Mouse (Mus musculus): ENCODE results near the gene Lrrc20. TPM values are rescaled to one million over a fixed set of nuclear protein-coding genes. Genes with fewer than 3 reads are reported as not detected.
A peak's percentile ranks its signal among the peaks of the same experiment; 100 is the strongest.

Gene Lrrc20
- polyA plus RNA-seq, 1 experiment from 2014 or later: 9.7 TPM

DNA sequence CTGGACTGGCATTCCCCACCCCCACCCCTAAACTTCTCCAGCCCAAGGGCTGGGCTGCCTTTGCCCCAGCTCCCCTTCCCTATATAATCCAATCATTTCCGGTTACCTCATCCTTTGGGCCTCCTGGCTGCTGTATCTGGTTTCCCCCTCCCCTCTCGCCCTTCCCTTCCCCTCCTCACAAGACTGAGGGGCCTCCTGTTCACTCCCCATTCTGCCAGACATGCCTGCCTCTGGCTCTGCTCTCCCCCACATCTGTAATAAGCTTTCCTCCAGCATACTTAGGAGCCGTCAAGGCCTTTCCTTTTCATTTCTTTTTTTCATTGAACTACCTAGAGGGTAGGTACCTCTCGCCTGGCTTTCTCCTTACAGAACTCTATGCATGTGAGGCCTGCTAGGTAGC, 19.9 kb downstream of the Lrrc20 start:
- H3K4me2 ChIP-seq (ENCODE audit: low read depth, low read length): no peak overlapping the region
- DNase-seq (ENCODE audit: low spot score): peak; percentile 57
- peak; percentile 41; the same call in 1 of the 2 replicates for ATAC-seq (ENCODE audit: low read depth)
- H3K9me3 ChIP-seq (ENCODE audit: control insufficient read depth, low read length): no peaks in the 10 kb centered on the region
- peak overlapping the region; percentile 73 for H3K27ac ChIP-seq (replicated peaks; ENCODE audit: low read depth, low read length)
- WGBS: 26% methylated on average over 4 of the region's 4 CpGs
- peaks cover 21% of the 10 kb centered on the region for H3K4me1 ChIP-seq (ENCODE audit: control insufficient read depth, insufficient read depth, low read length)
- no peaks in the 10 kb centered on the region for H3K27me3 ChIP-seq (replicated peaks; ENCODE audit: control insufficient read depth, insufficient read depth, low read length)
- H3K4me3 ChIP-seq (ENCODE audit: low read depth, low read length): no peak overlapping the region
- H3K36me3 ChIP-seq (ENCODE audit: control insufficient read depth, insufficient read depth, low read length): no peaks in the 10 kb centered on the region
- 0 out of 2 replicates have a peak overlapping the region, but pooled peaks have one; percentile 31 for H3K9ac ChIP-seq (ENCODE audit: low read depth, low read length)

DNA sequence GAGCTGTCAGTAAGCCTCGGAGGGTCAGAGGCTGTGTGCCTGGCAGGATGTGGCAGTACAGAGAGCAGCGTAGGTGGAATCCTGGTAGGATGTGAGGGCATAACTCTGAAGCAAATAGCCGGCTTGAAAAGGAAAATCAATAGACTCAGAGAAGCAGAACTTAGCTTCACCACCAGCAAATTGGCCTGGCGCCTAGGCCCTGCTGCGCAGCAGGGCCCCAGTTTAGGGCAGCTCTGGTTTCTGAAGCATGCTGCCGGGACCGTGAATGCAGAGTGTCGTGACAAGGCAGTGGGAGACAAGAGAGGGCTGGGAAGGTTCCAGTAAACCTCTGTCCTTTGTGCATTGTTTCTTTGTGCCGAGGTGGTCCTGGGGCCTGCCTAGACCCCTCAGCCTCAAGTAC, 20.6 kb downstream of the Lrrc20 start:
- 0 out of 2 replicates have a peak overlapping the region, but pooled peaks have one; percentile 31 for H3K9ac ChIP-seq (ENCODE audit: low read depth, low read length)
- peak; percentile 67 for DNase-seq (ENCODE audit: low spot score)

DNA sequence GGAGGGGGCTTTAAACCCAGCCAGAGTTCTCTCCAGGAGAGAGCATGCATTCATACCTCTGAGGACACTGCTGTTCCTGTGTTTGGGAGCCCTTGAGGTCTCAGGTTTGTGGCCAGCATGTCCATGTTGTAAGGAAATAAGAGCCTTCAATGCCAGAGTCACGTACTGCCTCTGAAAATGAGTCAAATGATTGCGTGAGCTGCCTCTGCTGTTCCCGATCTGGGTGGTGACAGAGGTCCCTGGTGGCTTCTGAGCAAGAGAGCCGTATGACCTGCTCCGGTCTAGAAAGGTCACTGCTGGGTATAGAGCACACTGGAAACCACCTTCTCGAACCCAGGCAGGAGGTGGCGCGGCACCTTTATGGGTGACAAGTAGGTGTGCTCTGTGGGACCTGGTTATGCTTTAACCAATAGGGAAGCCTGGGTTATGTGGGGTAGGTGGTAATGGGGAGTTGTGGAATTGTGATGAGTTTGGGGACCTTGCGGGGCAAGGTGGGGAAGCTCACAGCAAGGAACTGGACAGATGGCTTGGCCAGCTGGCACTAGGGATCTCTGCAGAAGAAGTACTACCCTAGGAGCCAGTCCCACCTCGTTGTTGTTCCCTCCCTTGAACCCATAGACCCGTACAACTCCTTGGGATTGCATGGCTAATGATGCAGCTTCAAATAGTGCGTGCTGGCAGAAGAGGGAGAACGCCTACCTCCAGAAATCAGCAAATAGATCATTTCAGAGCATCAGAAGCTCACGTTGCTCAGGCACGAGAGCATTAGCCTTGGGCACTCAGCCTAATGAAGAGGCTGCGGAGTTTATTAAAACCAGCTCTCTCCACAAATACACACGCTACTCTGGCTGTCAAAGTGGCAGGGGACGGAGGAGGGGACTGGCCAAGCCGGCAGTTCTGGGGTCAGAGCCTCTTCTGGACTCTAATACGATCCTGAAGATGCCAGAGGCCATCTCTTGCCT, 24.2 kb downstream of the Lrrc20 start:
- H3K36me3 ChIP-seq (ENCODE audit: control insufficient read depth, insufficient read depth, low read length): no peaks in the 10 kb centered on the region
- H3K27ac ChIP-seq (replicated peaks; ENCODE audit: low read depth, low read length): no peak overlapping the region
- H3K9me3 ChIP-seq (ENCODE audit: control insufficient read depth, low read length): no peaks in the 10 kb centered on the region
- no peak overlapping the region for H3K4me2 ChIP-seq (ENCODE audit: low read depth, low read length)
- H3K9ac ChIP-seq (ENCODE audit: low read depth, low read length): no peak overlapping the region
- 61% methylated on average over 20 of the region's 20 CpGs for whole genome bisulfite sequencing
- ATAC-seq (ENCODE audit: low read depth): no peak
- DNase-seq (ENCODE audit: low spot score): no peak
- H3K4me3 ChIP-seq (ENCODE audit: low read depth, low read length): no peak overlapping the region
- H3K27me3 ChIP-seq (replicated peaks; ENCODE audit: control insufficient read depth, insufficient read depth, low read length): no peaks in the 10 kb centered on the region
- peaks cover 21% of the 10 kb centered on the region for H3K4me1 ChIP-seq (ENCODE audit: control insufficient read depth, insufficient read depth, low read length)

More for the DNA sequence above, 20.6 kb downstream of the Lrrc20 start:
- no peak overlapping the region for H3K4me2 ChIP-seq (ENCODE audit: low read depth, low read length)
- ATAC-seq (ENCODE audit: low read depth): no peak
- no peak overlapping the region for H3K4me3 ChIP-seq (ENCODE audit: low read depth, low read length)
- H3K9me3 ChIP-seq (ENCODE audit: control insufficient read depth, low read length): no peaks in the 10 kb centered on the region
- peak overlapping the region; percentile 73 for H3K27ac ChIP-seq (replicated peaks; ENCODE audit: low read depth, low read length)
- no peaks in the 10 kb centered on the region for H3K27me3 ChIP-seq (replicated peaks; ENCODE audit: control insufficient read depth, insufficient read depth, low read length)
- peaks cover 21% of the 10 kb centered on the region for H3K4me1 ChIP-seq (ENCODE audit: control insufficient read depth, insufficient read depth, low read length)
- 30% methylated on average over 9 of the region's 9 CpGs for WGBS
- no peaks in the 10 kb centered on the region for H3K36me3 ChIP-seq (ENCODE audit: control insufficient read depth, insufficient read depth, low read length)

DNA sequence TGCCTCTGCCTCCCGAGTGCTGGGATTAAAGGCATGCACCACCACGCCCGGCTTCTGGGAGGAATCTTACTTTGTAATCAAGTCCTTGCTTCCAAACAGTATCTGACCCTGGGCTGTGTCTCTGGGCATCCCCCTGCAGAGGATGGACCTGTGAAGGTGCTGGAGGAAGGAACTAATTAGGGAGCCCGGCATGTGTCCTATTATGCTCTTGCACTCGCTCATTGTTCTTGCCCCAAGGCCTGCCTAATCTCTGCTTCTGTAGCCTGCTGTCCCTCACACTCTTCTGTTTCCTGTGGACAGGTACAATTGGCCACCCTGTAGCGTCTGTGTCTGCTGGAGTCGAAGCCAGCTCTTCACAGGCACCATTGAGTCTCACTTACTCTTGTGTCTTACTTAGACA, 25.2 kb downstream of the Lrrc20 start:
- no peaks in the 10 kb centered on the region for H3K9me3 ChIP-seq (ENCODE audit: control insufficient read depth, low read length)
- H3K4me3 ChIP-seq (ENCODE audit: low read depth, low read length): no peak overlapping the region
- H3K36me3 ChIP-seq (ENCODE audit: control insufficient read depth, insufficient read depth, low read length): no peaks in the 10 kb centered on the region
- ATAC-seq (ENCODE audit: low read depth): no peak
- H3K27me3 ChIP-seq (replicated peaks; ENCODE audit: control insufficient read depth, insufficient read depth, low read length): no peaks in the 10 kb centered on the region
- DNase-seq (ENCODE audit: low spot score): no peak
- no peak overlapping the region for H3K4me2 ChIP-seq (ENCODE audit: low read depth, low read length)
- no peak overlapping the region for H3K27ac ChIP-seq (replicated peaks; ENCODE audit: low read depth, low read length)
- H3K9ac ChIP-seq (ENCODE audit: low read depth, low read length): no peak overlapping the region
- H3K4me1 ChIP-seq (ENCODE audit: control insufficient read depth, insufficient read depth, low read length): peaks cover 12% of the 10 kb centered on the region
- WGBS: 57% methylated on average over 7 of the region's 7 CpGs

DNA sequence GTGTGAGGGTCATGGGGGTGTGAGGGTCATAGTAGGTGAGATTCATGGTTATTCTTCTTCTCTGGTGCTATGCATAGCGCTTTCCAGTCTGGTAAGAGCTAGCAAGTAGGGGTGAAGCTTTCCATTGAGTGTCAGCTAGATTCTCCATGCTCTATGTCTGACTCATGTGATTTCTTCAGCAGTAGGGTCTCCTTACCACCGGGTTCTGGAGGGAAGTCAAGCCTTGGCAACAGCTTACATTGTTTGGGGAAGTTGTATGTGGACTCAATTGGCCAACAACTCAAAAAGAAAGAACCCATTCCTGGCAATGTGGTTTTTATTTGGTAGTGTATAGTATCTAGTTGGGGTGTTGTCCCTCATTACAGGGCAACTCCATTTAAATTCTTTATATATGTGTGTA, 28.5 kb downstream of the Lrrc20 start:
- no peak overlapping the region for H3K4me2 ChIP-seq (ENCODE audit: low read depth, low read length)
- 92% methylated on average over 2 of the region's 2 CpGs for WGBS
- H3K36me3 ChIP-seq (ENCODE audit: control insufficient read depth, insufficient read depth, low read length): no peaks in the 10 kb centered on the region
- no peak overlapping the region for H3K27ac ChIP-seq (replicated peaks; ENCODE audit: low read depth, low read length)
- H3K4me3 ChIP-seq (ENCODE audit: low read depth, low read length): no peak overlapping the region
- no peak for ATAC-seq (ENCODE audit: low read depth)
- no peak overlapping the region for H3K9ac ChIP-seq (ENCODE audit: low read depth, low read length)
- H3K4me1 ChIP-seq (ENCODE audit: control insufficient read depth, insufficient read depth, low read length): no peaks in the 10 kb centered on the region
- no peak for DNase-seq (ENCODE audit: low spot score)
- no peaks in the 10 kb centered on the region for H3K9me3 ChIP-seq (ENCODE audit: control insufficient read depth, low read length)
- no peaks in the 10 kb centered on the region for H3K27me3 ChIP-seq (replicated peaks; ENCODE audit: control insufficient read depth, insufficient read depth, low read length)

DNA sequence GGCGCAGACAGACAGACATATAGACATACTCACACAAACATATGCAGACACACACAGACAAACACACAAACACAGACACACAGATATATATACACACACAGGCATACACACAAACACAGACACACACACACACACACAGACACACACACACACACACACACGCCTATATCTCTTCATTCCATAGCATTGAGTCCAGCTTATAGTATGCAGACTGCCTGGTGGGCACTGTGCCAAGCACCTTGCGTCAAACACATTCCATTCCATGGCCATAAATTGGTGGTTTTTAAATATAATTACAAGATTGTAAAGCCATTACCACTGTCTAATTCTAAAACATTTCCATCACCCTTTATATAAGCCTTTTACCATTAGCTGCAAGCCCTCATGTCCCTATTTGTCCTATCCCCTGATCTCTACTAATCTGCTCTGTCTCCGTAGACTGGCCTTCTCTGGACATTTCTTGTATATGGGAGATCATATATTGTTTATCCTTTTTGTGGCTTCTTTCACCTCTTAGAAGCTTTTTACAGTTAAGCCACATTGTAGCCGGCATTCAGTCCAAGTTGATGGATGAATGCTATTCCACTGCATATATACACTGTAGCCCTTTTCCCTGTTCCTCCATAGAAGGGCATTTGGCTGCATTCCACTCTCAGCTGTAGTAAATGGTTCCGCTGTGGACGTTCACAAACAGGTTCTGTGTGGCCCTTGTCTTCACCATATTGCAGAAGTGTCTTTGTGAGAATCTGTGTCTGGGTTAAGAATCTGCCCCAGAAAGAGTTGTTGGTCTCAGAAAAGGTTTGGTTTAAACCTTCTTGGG, 31.0 kb downstream of the Lrrc20 start:
- ATAC-seq (ENCODE audit: low read depth) (no peak), DNase-seq (ENCODE audit: low spot score) (peak; percentile 47)
- H3K9me3 ChIP-seq (ENCODE audit: control insufficient read depth, low read length): no peaks in the 10 kb centered on the region
- no peaks in the 10 kb centered on the region for H3K36me3 ChIP-seq (ENCODE audit: control insufficient read depth, insufficient read depth, low read length)
- no peak overlapping the region for H3K4me2 ChIP-seq (ENCODE audit: low read depth, low read length)
- no peak overlapping the region for H3K9ac ChIP-seq (ENCODE audit: low read depth, low read length)
- H3K4me3 ChIP-seq (ENCODE audit: low read depth, low read length): no peak overlapping the region
- H3K27me3 ChIP-seq (replicated peaks; ENCODE audit: control insufficient read depth, insufficient read depth, low read length): no peaks in the 10 kb centered on the region
- H3K27ac ChIP-seq (replicated peaks; ENCODE audit: low read depth, low read length): no peak overlapping the region
- 66% methylated on average over 7 of the region's 7 CpGs for WGBS
- no peaks in the 10 kb centered on the region for H3K4me1 ChIP-seq (ENCODE audit: control insufficient read depth, insufficient read depth, low read length)

DNA sequence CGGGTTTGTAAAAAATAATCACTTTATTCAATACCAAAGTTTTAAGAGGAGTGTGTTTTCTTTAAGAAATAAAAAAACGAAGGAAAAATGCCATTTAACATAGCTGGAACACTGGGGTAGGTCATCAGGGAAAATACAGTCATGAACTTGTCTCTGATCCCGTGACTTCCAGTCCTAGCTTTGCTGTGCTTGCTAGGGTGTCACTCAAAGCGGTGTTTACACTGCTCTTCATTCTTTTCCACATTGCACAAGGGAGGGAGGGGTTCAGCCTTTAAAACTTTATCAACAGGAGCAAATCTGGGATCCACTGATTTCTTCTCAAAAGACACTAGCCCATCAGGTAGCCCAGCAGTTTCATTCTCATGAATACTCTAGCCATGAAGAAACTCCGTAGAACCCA, 34.3 kb downstream of the Lrrc20 start:
- ATAC-seq (ENCODE audit: low read depth): no peak
- Histone ChIP-seq H3K27me3 (replicated peaks; ENCODE audit: control insufficient read depth, insufficient read depth, low read length) (no peaks in the 10 kb centered on the region), H3K4me3 (ENCODE audit: low read depth, low read length) (no peak overlapping the region), H3K36me3 (ENCODE audit: control insufficient read depth, insufficient read depth, low read length) (no peaks in the 10 kb centered on the region), H3K4me1 (ENCODE audit: control insufficient read depth, insufficient read depth, low read length) (no peaks in the 10 kb centered on the region), H3K9me3 (ENCODE audit: control insufficient read depth, low read length) (no peaks in the 10 kb centered on the region), H3K27ac (replicated peaks; ENCODE audit: low read depth, low read length) (no peak overlapping the region), H3K9ac (ENCODE audit: low read depth, low read length) (no peak overlapping the region), H3K4me2 (ENCODE audit: low read depth, low read length) (no peak overlapping the region)
- no peak for DNase-seq (ENCODE audit: low spot score)
- 74% methylated on average over 5 of the region's 5 CpGs for WGBS

DNA sequence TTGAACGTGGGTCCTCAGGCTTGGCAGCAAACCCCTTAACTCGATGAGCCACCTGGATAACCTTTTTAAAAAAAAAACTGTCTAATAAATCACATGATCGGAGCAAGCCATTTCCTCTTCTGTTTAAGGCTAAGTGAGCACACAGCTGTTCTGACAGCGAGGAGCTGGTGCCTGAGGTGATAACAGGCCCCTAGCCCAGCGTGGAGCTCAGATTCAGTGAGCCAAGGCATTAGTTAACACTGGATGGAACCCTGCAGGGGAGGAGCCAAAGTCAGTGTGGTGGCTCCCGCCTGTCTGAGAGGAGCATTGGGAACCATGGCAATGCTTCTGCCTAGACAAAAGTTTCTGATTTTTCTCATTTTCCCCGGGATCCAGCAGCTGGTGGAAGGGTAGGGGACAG, 35.2 kb downstream of the Lrrc20 start:
- Histone ChIP-seq H3K9me3 (ENCODE audit: control insufficient read depth, low read length) (no peaks in the 10 kb centered on the region), H3K9ac (ENCODE audit: low read depth, low read length) (no peak overlapping the region), H3K4me2 (ENCODE audit: low read depth, low read length) (no peak overlapping the region), H3K4me1 (ENCODE audit: control insufficient read depth, insufficient read depth, low read length) (no peaks in the 10 kb centered on the region), H3K27ac (replicated peaks; ENCODE audit: low read depth, low read length) (no peak overlapping the region), H3K4me3 (ENCODE audit: low read depth, low read length) (no peak overlapping the region), H3K27me3 (replicated peaks; ENCODE audit: control insufficient read depth, insufficient read depth, low read length) (no peaks in the 10 kb centered on the region), H3K36me3 (ENCODE audit: control insufficient read depth, insufficient read depth, low read length) (no peaks in the 10 kb centered on the region)
- 25% methylated on average over 7 of the region's 7 CpGs for WGBS
- ATAC-seq (ENCODE audit: low read depth): peak; percentile 55; the same call in 1 of the 2 replicates
- DNase-seq (ENCODE audit: low spot score): peak; percentile 73

Measured in embryonic facial prominence, embryonic 14.5 days (tissue).